Mouse (Mus musculus) forebrain, embryonic 12.5 days (tissue): ENCODE results near the gene Sgcd. TPM values are rescaled to one million over a fixed set of nuclear protein-coding genes. Genes with fewer than 3 reads are reported as not detected.

Source experiments
- ATAC-seq: fragments of 200-750 bp; cut with Nextera tagmentation; 2 replicates; pipeline ENCODE4 v1.8.0; 2017; ENCODE audit warnings: moderate TSS enrichment; ENCODE audit not compliant: low FRiP score
- H3K27ac ChIP-seq: fragments of 300-500 bp; sonication (generic); 2 replicates; pipeline ENCODE4 v1.5.1; 2016; ENCODE audit warnings: mild to moderate bottlenecking
- H3K27me3 ChIP-seq: fragments of 300-500 bp; sonication (generic); 2 replicates; pipeline ENCODE4 v1.6.1; 2016; ENCODE audit warnings: mild to moderate bottlenecking
- H3K36me3 ChIP-seq: fragments of 300-500 bp; sonication (generic); replicated peaks from 2 replicates; pipeline ENCODE4 v1.6.1; 2016; ENCODE audit warnings: mild to moderate bottlenecking
- H3K4me1 ChIP-seq: fragments of 300-500 bp; sonication (generic); 2 replicates; pipeline ENCODE4 v1.6.1; 2016
- H3K4me2 ChIP-seq: fragments of 300-500 bp; sonication (generic); 2 replicates; pipeline ENCODE4 v1.6.1; 2016; ENCODE audit warnings: mild to moderate bottlenecking, moderate library complexity
- H3K4me3 ChIP-seq: fragments of 300-500 bp; sonication (generic); replicated peaks from 2 replicates; pipeline ENCODE4 v1.5.1; 2016; ENCODE audit warnings: mild to moderate bottlenecking
- H3K9ac ChIP-seq: fragments of 300-500 bp; sonication (generic); 2 replicates; pipeline ENCODE4 v1.6.1; 2016; ENCODE audit warnings: mild to moderate bottlenecking
- H3K9me3 ChIP-seq: fragments of 300-500 bp; sonication (generic); 2 replicates; pipeline ENCODE4 v1.6.1; 2016
- WGBS: fragments of 180-500 bp; shearing (Covaris S2); methylation state at CpG from one replicate; pipeline ENCODE4 v1.1.7; 2016; 5-methylcytosine and 5-hydroxymethylcytosine counted together
- polyA plus RNA-seq: library from polyadenylated mRNA; unstranded; fragments of >200 nt; fragmentation: Nextera tagmentation; extraction: Ambion mirVana; gene quantifications from 2 replicates; pipeline ENCODE4 v1.2.1, GENCODE M21; 2016

The Sgcd gene
- polyA plus RNA-seq, 1 experiment from 2014 or later = 3.4 TPM

GRCm38 (mm10) chr11:47110314-47110713, 878.5 kb downstream of the Sgcd start:
- Histone ChIP-seq H3K9me3 (no peaks in the 10 kb centered on the region), H3K4me2 (no peak overlapping the region), H3K4me3 (no peak overlapping the region), H3K27me3 (no peaks in the 10 kb centered on the region), H3K9ac (no peak overlapping the region), H3K27ac (no peak overlapping the region), H3K36me3 (no peaks in the 10 kb centered on the region), H3K4me1 (no peaks in the 10 kb centered on the region)
- ATAC-seq = no peak

GRCm38 (mm10) chr11:47107661-47108060, 881.1 kb downstream of the Sgcd start:
- H3K4me3 ChIP-seq = no peak overlapping the region
- H3K27me3 ChIP-seq = no peaks in the 10 kb centered on the region
- no peak overlapping the region for H3K4me2 ChIP-seq
- no peaks in the 10 kb centered on the region for H3K36me3 ChIP-seq
- H3K9me3 ChIP-seq = no peaks in the 10 kb centered on the region
- WGBS = 74% methylated on average over 2 of the region's 2 CpGs
- ATAC-seq = no peak
- no peak overlapping the region for H3K27ac ChIP-seq
- H3K9ac ChIP-seq = no peak overlapping the region
- no peaks in the 10 kb centered on the region for H3K4me1 ChIP-seq

GRCm38 (mm10) chr11:47093296-47093912, 895.4 kb downstream of the Sgcd start:
- H3K4me1 ChIP-seq = no peaks in the 10 kb centered on the region
- H3K36me3 ChIP-seq = no peaks in the 10 kb centered on the region
- H3K4me3 ChIP-seq = no peak overlapping the region
- no peak overlapping the region for H3K27ac ChIP-seq
- WGBS = 92% methylated on average over 5 of the region's 5 CpGs
- H3K27me3 ChIP-seq = no peaks in the 10 kb centered on the region
- no peak for ATAC-seq
- H3K9me3 ChIP-seq = no peaks in the 10 kb centered on the region
- H3K9ac ChIP-seq = no peak overlapping the region
- H3K4me2 ChIP-seq = no peak overlapping the region

GRCm38 (mm10) chr11:47082517-47082916, 906.3 kb downstream of the Sgcd start:
- no peaks in the 10 kb centered on the region for H3K36me3 ChIP-seq
- WGBS = 91% methylated on average over 1 of the region's 1 CpGs

GRCm38 (mm10) chr11:47073538-47073937, 915.2 kb downstream of the Sgcd start:
- no peak; the same call in 1 of the 2 replicates for ATAC-seq
- Histone ChIP-seq H3K36me3 (no peaks in the 10 kb centered on the region), H3K4me3 (no peak overlapping the region), H3K9me3 (no peaks in the 10 kb centered on the region), H3K4me1 (no peaks in the 10 kb centered on the region), H3K4me2 (no peak overlapping the region), H3K27ac (no peak overlapping the region), H3K27me3 (no peaks in the 10 kb centered on the region), H3K9ac (no peak overlapping the region)
- WGBS = 38% methylated on average over 1 of the region's 1 CpGs

More at GRCm38 (mm10) chr11:47082517-47082916, 906.3 kb downstream of the Sgcd start:
- Histone ChIP-seq H3K4me3 (no peak overlapping the region), H3K9me3 (no peaks in the 10 kb centered on the region), H3K27me3 (no peaks in the 10 kb centered on the region), H3K4me2 (no peak overlapping the region), H3K27ac (no peak overlapping the region), H3K9ac (no peak overlapping the region), H3K4me1 (no peaks in the 10 kb centered on the region)
- ATAC-seq = no peak

- H3K9me3 ChIP-seq = no peaks in the 10 kb centered on the region
- H3K4me3 ChIP-seq = no peak overlapping the region
- WGBS = 94% methylated on average over 2 of the region's 2 CpGs
- no peak overlapping the region for H3K27ac ChIP-seq
- no peak overlapping the region for H3K9ac ChIP-seq
- no peak overlapping the region for H3K4me2 ChIP-seq
- no peak for ATAC-seq
- no peaks in the 10 kb centered on the region for H3K27me3 ChIP-seq
- H3K4me1 ChIP-seq = no peaks in the 10 kb centered on the region
- H3K36me3 ChIP-seq = no peaks in the 10 kb centered on the region
Observed at GRCm38 (mm10) chr11:47071161-47071560, 917.6 kb downstream of the Sgcd start.

GRCm38 (mm10) chr11:47069769-47070384, 918.9 kb downstream of the Sgcd start:
- no peaks in the 10 kb centered on the region for H3K27me3 ChIP-seq
- H3K4me2 ChIP-seq = no peak overlapping the region
- no peaks in the 10 kb centered on the region for H3K9me3 ChIP-seq
- no peaks in the 10 kb centered on the region for H3K4me1 ChIP-seq
- H3K27ac ChIP-seq = no peak overlapping the region
- ATAC-seq = peak; percentile 33; the same call in 1 of the 2 replicates
- H3K4me3 ChIP-seq = no peak overlapping the region
- H3K9ac ChIP-seq = no peak overlapping the region
- WGBS = 78% methylated on average over 2 of the region's 2 CpGs
- no peaks in the 10 kb centered on the region for H3K36me3 ChIP-seq

- Histone ChIP-seq H3K4me2 (no peak overlapping the region), H3K27ac (no peak overlapping the region), H3K4me1 (no peaks in the 10 kb centered on the region), H3K4me3 (no peak overlapping the region), H3K36me3 (no peaks in the 10 kb centered on the region), H3K27me3 (no peaks in the 10 kb centered on the region), H3K9ac (no peak overlapping the region), H3K9me3 (no peaks in the 10 kb centered on the region)
- ATAC-seq = no peak
- 82% methylated on average over 4 of the region's 4 CpGs for WGBS
Observed at GRCm38 (mm10) chr11:47063690-47064089, 925.1 kb downstream of the Sgcd start.

GRCm38 (mm10) chr11:47050390-47050789, 938.4 kb downstream of the Sgcd start:
- Histone ChIP-seq H3K4me2 (no peak overlapping the region), H3K9me3 (no peaks in the 10 kb centered on the region), H3K4me1 (no peaks in the 10 kb centered on the region), H3K36me3 (no peaks in the 10 kb centered on the region), H3K27me3 (no peaks in the 10 kb centered on the region), H3K9ac (no peak overlapping the region), H3K27ac (no peak overlapping the region), H3K4me3 (no peak overlapping the region)
- 72% methylated on average over 2 of the region's 2 CpGs for WGBS
- ATAC-seq = no peak

GRCm38 (mm10) chr11:47049756-47050155, 939.0 kb downstream of the Sgcd start:
- Histone ChIP-seq H3K9ac (no peak overlapping the region), H3K27ac (no peak overlapping the region), H3K4me3 (no peak overlapping the region), H3K4me2 (no peak overlapping the region), H3K27me3 (no peaks in the 10 kb centered on the region), H3K9me3 (no peaks in the 10 kb centered on the region), H3K4me1 (no peaks in the 10 kb centered on the region), H3K36me3 (no peaks in the 10 kb centered on the region)
- WGBS = 88% methylated on average over 4 of the region's 4 CpGs
- ATAC-seq = no peak

GRCm38 (mm10) chr11:47032318-47032717, 956.5 kb downstream of the Sgcd start:
- Histone ChIP-seq H3K27ac (no peak overlapping the region), H3K9me3 (no peaks in the 10 kb centered on the region), H3K9ac (no peak overlapping the region), H3K36me3 (no peaks in the 10 kb centered on the region), H3K27me3 (no peaks in the 10 kb centered on the region), H3K4me2 (no peak overlapping the region), H3K4me1 (no peaks in the 10 kb centered on the region), H3K4me3 (no peak overlapping the region)
- WGBS = 95% methylated on average over 5 of the region's 5 CpGs
- ATAC-seq = no peak

GRCm38 (mm10) chr11:47020874-47021273, 967.9 kb downstream of the Sgcd start:
- Histone ChIP-seq H3K36me3 (no peaks in the 10 kb centered on the region), H3K4me1 (peaks cover 3% of the 10 kb centered on the region; the same call in 1 of the 2 replicates), H3K4me2 (no peak overlapping the region), H3K9me3 (no peaks in the 10 kb centered on the region), H3K9ac (no peak overlapping the region), H3K4me3 (no peak overlapping the region), H3K27ac (no peak overlapping the region), H3K27me3 (no peaks in the 10 kb centered on the region)
- WGBS = 74% methylated on average over 6 of the region's 6 CpGs
- ATAC-seq = no peak

GRCm38 (mm10) chr11:47018139-47018538, 970.6 kb downstream of the Sgcd start:
- ATAC-seq = peak; percentile 67; the same call in 1 of the 2 replicates
- H3K36me3 ChIP-seq = no peaks in the 10 kb centered on the region

More at GRCm38 (mm10) chr11:47018139-47018538, 970.6 kb downstream of the Sgcd start:
- no peak overlapping the region for H3K4me3 ChIP-seq
- no peak overlapping the region for H3K9ac ChIP-seq
- peaks cover 3% of the 10 kb centered on the region; the same call in 1 of the 2 replicates for H3K4me1 ChIP-seq
- H3K27me3 ChIP-seq = no peaks in the 10 kb centered on the region
- H3K27ac ChIP-seq = no peak overlapping the region
- no peaks in the 10 kb centered on the region for H3K9me3 ChIP-seq
- H3K4me2 ChIP-seq = no peak overlapping the region
- WGBS = 30% methylated on average over 2 of the region's 2 CpGs
